Mouse (Mus musculus): Measurements from ENCODE around the gene Acot5. TPM values are rescaled to one million over a fixed set of nuclear protein-coding genes. Genes with fewer than 3 reads are reported as not detected.
"Not testable (repeated sequence)": the region's sequence is repeated elsewhere in the genome, so short reads cannot be mapped to it uniquely, and the experiment has no call there.

Acot5 gene
- polyA plus RNA-seq, 1 experiment from 2014 or later, result not detected

- Histone ChIP-seq H3K4me2 (no peak overlapping the region), H3K4me1 (replicated peaks; ENCODE audit: control insufficient read depth, insufficient read depth, low read length) (no peaks in the 10 kb centered on the region), H3K4me3 (ENCODE audit: low read depth, low read length) (no peak overlapping the region), H3K27me3 (replicated peaks; ENCODE audit: control insufficient read depth, insufficient read depth, low read length) (peaks cover 40% of the 10 kb centered on the region), H3K27ac (ENCODE audit: low read depth, low read length) (no peak overlapping the region), H3K9me3 (ENCODE audit: control insufficient read depth, low read length) (no peaks in the 10 kb centered on the region), H3K36me3 (ENCODE audit: control insufficient read depth, insufficient read depth, low read length) (no peaks in the 10 kb centered on the region), H3K9ac (ENCODE audit: low read depth, low read length) (no peak overlapping the region)
- 61% methylated on average over 8 of the region's 8 CpGs for WGBS
- ATAC-seq (replicated peaks; ENCODE audit: low FRiP score) (no peak), DNase-seq (ENCODE audit: low spot score) (no peak)
Measured at GRCm38 (mm10) chr12:84068296-84068695, 829 bp upstream of the Acot5 start.

GRCm38 (mm10) chr12:84069582-84069981 lies 457 bp downstream of the Acot5 start:
- peaks cover 40% of the 10 kb centered on the region for H3K27me3 ChIP-seq (replicated peaks; ENCODE audit: control insufficient read depth, insufficient read depth, low read length)
- not testable (repeated sequence) for DNase-seq (ENCODE audit: low spot score)
- 4% methylated on average over 32 of the region's 52 CpGs for WGBS

GRCm38 (mm10) chr12:84071696-84072095 lies 2.6 kb downstream of the Acot5 start:
- H3K36me3 ChIP-seq (ENCODE audit: control insufficient read depth, insufficient read depth, low read length), result no peaks in the 10 kb centered on the region
- H3K9me3 ChIP-seq (ENCODE audit: control insufficient read depth, low read length), result no peaks in the 10 kb centered on the region
- peaks cover 39% of the 10 kb centered on the region for H3K27me3 ChIP-seq (replicated peaks; ENCODE audit: control insufficient read depth, insufficient read depth, low read length)
- no peak for DNase-seq (ENCODE audit: low spot score)
- no peak for ATAC-seq (replicated peaks; ENCODE audit: low FRiP score)
- H3K9ac ChIP-seq (ENCODE audit: low read depth, low read length), result no peak overlapping the region
- H3K4me2 ChIP-seq, result no peak overlapping the region
- H3K4me3 ChIP-seq (ENCODE audit: low read depth, low read length), result no peak overlapping the region
- 83% methylated on average over 2 of the region's 2 CpGs for WGBS
- no peak overlapping the region for H3K27ac ChIP-seq (ENCODE audit: low read depth, low read length)
- H3K4me1 ChIP-seq (replicated peaks; ENCODE audit: control insufficient read depth, insufficient read depth, low read length), result no peaks in the 10 kb centered on the region

More at GRCm38 (mm10) chr12:84069582-84069981, 457 bp downstream of the Acot5 start:
- not testable (repeated sequence) for H3K9ac ChIP-seq (ENCODE audit: low read depth, low read length); H3K27ac ChIP-seq (ENCODE audit: low read depth, low read length); H3K4me1 ChIP-seq (replicated peaks; ENCODE audit: control insufficient read depth, insufficient read depth, low read length); ATAC-seq (replicated peaks; ENCODE audit: low FRiP score); H3K9me3 ChIP-seq (ENCODE audit: control insufficient read depth, low read length); H3K36me3 ChIP-seq (ENCODE audit: control insufficient read depth, insufficient read depth, low read length)
- H3K4me3 ChIP-seq (ENCODE audit: low read depth, low read length), result peak overlapping the region; percentile 40
- peak overlapping the region; percentile 61 for H3K4me2 ChIP-seq

- no peak overlapping the region for H3K4me3 ChIP-seq (ENCODE audit: low read depth, low read length)
- no peaks in the 10 kb centered on the region for H3K36me3 ChIP-seq (ENCODE audit: control insufficient read depth, insufficient read depth, low read length)
- H3K4me1 ChIP-seq (replicated peaks; ENCODE audit: control insufficient read depth, insufficient read depth, low read length), result no peaks in the 10 kb centered on the region
- H3K27ac ChIP-seq (ENCODE audit: low read depth, low read length), result no peak overlapping the region
- no peak for ATAC-seq (replicated peaks; ENCODE audit: low FRiP score)
- WGBS, result 80% methylated on average over 4 of the region's 4 CpGs
- DNase-seq (ENCODE audit: low spot score), result peak; percentile 8
- H3K27me3 ChIP-seq (replicated peaks; ENCODE audit: control insufficient read depth, insufficient read depth, low read length), result no peaks in the 10 kb centered on the region
- H3K9me3 ChIP-seq (ENCODE audit: control insufficient read depth, low read length), result no peaks in the 10 kb centered on the region
- H3K4me2 ChIP-seq, result no peak overlapping the region
- H3K9ac ChIP-seq (ENCODE audit: low read depth, low read length), result no peak overlapping the region
Measured at GRCm38 (mm10) chr12:84077371-84077990, 8.4 kb downstream of the Acot5 start.

GRCm38 (mm10) chr12:84083842-84084241 lies 14.7 kb downstream of the Acot5 start:
- H3K27ac ChIP-seq (ENCODE audit: low read depth, low read length), result no peak overlapping the region
- no peaks in the 10 kb centered on the region for H3K27me3 ChIP-seq (replicated peaks; ENCODE audit: control insufficient read depth, insufficient read depth, low read length)
- H3K9ac ChIP-seq (ENCODE audit: low read depth, low read length), result no peak overlapping the region
- 71% methylated on average over 2 of the region's 2 CpGs for WGBS
- no peak for DNase-seq (ENCODE audit: low spot score)
- H3K9me3 ChIP-seq (ENCODE audit: control insufficient read depth, low read length), result no peaks in the 10 kb centered on the region; the same call in 1 of the 2 replicates
- no peak overlapping the region for H3K4me2 ChIP-seq
- ATAC-seq (replicated peaks; ENCODE audit: low FRiP score), result no peak
- H3K4me1 ChIP-seq (replicated peaks; ENCODE audit: control insufficient read depth, insufficient read depth, low read length), result no peaks in the 10 kb centered on the region
- H3K36me3 ChIP-seq (ENCODE audit: control insufficient read depth, insufficient read depth, low read length), result no peaks in the 10 kb centered on the region
- H3K4me3 ChIP-seq (ENCODE audit: low read depth, low read length), result no peak overlapping the region

- DNase-seq (ENCODE audit: low spot score), result no peak
- WGBS, result 75% methylated on average over 4 of the region's 4 CpGs
Measured at GRCm38 (mm10) chr12:84084581-84084980, 15.5 kb downstream of the Acot5 start.

GRCm38 (mm10) chr12:84094666-84095065 lies 25.5 kb downstream of the Acot5 start:
- not testable (repeated sequence) for H3K9ac ChIP-seq (ENCODE audit: low read depth, low read length); DNase-seq (ENCODE audit: low spot score); ATAC-seq (replicated peaks; ENCODE audit: low FRiP score); H3K4me3 ChIP-seq (ENCODE audit: low read depth, low read length); H3K27ac ChIP-seq (ENCODE audit: low read depth, low read length); H3K4me2 ChIP-seq; H3K36me3 ChIP-seq (ENCODE audit: control insufficient read depth, insufficient read depth, low read length); H3K27me3 ChIP-seq (replicated peaks; ENCODE audit: control insufficient read depth, insufficient read depth, low read length); H3K9me3 ChIP-seq (ENCODE audit: control insufficient read depth, low read length); H3K4me1 ChIP-seq (replicated peaks; ENCODE audit: control insufficient read depth, insufficient read depth, low read length)
- WGBS, result 84% methylated on average over 5 of the region's 5 CpGs

More at GRCm38 (mm10) chr12:84084581-84084980, 15.5 kb downstream of the Acot5 start:
- Histone ChIP-seq H3K4me2 (no peak overlapping the region), H3K4me1 (replicated peaks; ENCODE audit: control insufficient read depth, insufficient read depth, low read length) (no peaks in the 10 kb centered on the region), H3K36me3 (ENCODE audit: control insufficient read depth, insufficient read depth, low read length) (no peaks in the 10 kb centered on the region), H3K9me3 (ENCODE audit: control insufficient read depth, low read length) (peaks cover 2% of the 10 kb centered on the region; the same call in 1 of the 2 replicates), H3K9ac (ENCODE audit: low read depth, low read length) (no peak overlapping the region), H3K27ac (ENCODE audit: low read depth, low read length) (no peak overlapping the region), H3K4me3 (ENCODE audit: low read depth, low read length) (no peak overlapping the region), H3K27me3 (replicated peaks; ENCODE audit: control insufficient read depth, insufficient read depth, low read length) (no peaks in the 10 kb centered on the region)
- no peak for ATAC-seq (replicated peaks; ENCODE audit: low FRiP score)

- no peak overlapping the region for H3K4me3 ChIP-seq (ENCODE audit: low read depth, low read length)
Measured at GRCm38 (mm10) chr12:84099605-84100004, 30.5 kb downstream of the Acot5 start.

GRCm38 (mm10) chr12:84100071-84100470 lies 30.9 kb downstream of the Acot5 start:
- no peak overlapping the region for H3K27ac ChIP-seq (ENCODE audit: low read depth, low read length)
- no peaks in the 10 kb centered on the region for H3K36me3 ChIP-seq (ENCODE audit: control insufficient read depth, insufficient read depth, low read length)
- no peaks in the 10 kb centered on the region for H3K27me3 ChIP-seq (replicated peaks; ENCODE audit: control insufficient read depth, insufficient read depth, low read length)
- H3K4me2 ChIP-seq, result peak overlapping the region; percentile 91
- 0 out of 2 replicates have a peak, but pooled peaks cover 2% of the 10 kb centered on the region for H3K4me1 ChIP-seq (replicated peaks; ENCODE audit: control insufficient read depth, insufficient read depth, low read length)
- H3K4me3 ChIP-seq (ENCODE audit: low read depth, low read length), result no peak overlapping the region
- no peaks in the 10 kb centered on the region for H3K9me3 ChIP-seq (ENCODE audit: control insufficient read depth, low read length)
- ATAC-seq (replicated peaks; ENCODE audit: low FRiP score), result no peak
- H3K9ac ChIP-seq (ENCODE audit: low read depth, low read length), result no peak overlapping the region
- no peak for DNase-seq (ENCODE audit: low spot score)
- WGBS, result 73% methylated on average over 1 of the region's 1 CpGs

More at GRCm38 (mm10) chr12:84099605-84100004, 30.5 kb downstream of the Acot5 start:
- Histone ChIP-seq H3K36me3 (ENCODE audit: control insufficient read depth, insufficient read depth, low read length) (no peaks in the 10 kb centered on the region), H3K4me1 (replicated peaks; ENCODE audit: control insufficient read depth, insufficient read depth, low read length) (0 out of 2 replicates have a peak, but pooled peaks cover 2% of the 10 kb centered on the region), H3K27me3 (replicated peaks; ENCODE audit: control insufficient read depth, insufficient read depth, low read length) (no peaks in the 10 kb centered on the region), H3K4me2 (no peak overlapping the region), H3K9ac (ENCODE audit: low read depth, low read length) (no peak overlapping the region), H3K27ac (ENCODE audit: low read depth, low read length) (no peak overlapping the region), H3K9me3 (ENCODE audit: control insufficient read depth, low read length) (no peaks in the 10 kb centered on the region)
- DNase-seq (ENCODE audit: low spot score), result no peak
- ATAC-seq (replicated peaks; ENCODE audit: low FRiP score), result peak; percentile 51
- 68% methylated on average over 2 of the region's 2 CpGs for WGBS
